Mouse (Mus musculus): ENCODE measurements at regions not wholly inside any gene's neighbourhood (a gene's known extent, or its start where the extent isn't known, plus 50 kb on each side); places are given as distances from the start of the nearest gene placed in this dataset.

GRCm38 (mm10) chr10:119019082-119019481 lies 149.1 kb upstream of the Dyrk2 start:
- no peak for DNase-seq (ENCODE audit: low read depth)

- no peak for DNase-seq (ENCODE audit: low read depth)
Observed at GRCm38 (mm10) chr10:119018490-119018889, 148.5 kb upstream of the Dyrk2 start.

- no peak for DNase-seq (ENCODE audit: low read depth)
Observed at GRCm38 (mm10) chr10:119016104-119016503, 146.1 kb upstream of the Dyrk2 start.

GRCm38 (mm10) chr10:119015311-119016055 lies 145.5 kb upstream of the Dyrk2 start:
- no peak for DNase-seq (ENCODE audit: low read depth)

- DNase-seq (ENCODE audit: low read depth), result no peak
Observed at GRCm38 (mm10) chr10:119014731-119015130, 144.7 kb upstream of the Dyrk2 start.

- DNase-seq (ENCODE audit: low read depth), result no peak
Observed at GRCm38 (mm10) chr10:119013758-119014157, 143.7 kb upstream of the Dyrk2 start.

- no peak for DNase-seq (ENCODE audit: low read depth)
Observed at GRCm38 (mm10) chr10:119011511-119011910, 141.5 kb upstream of the Dyrk2 start.

GRCm38 (mm10) chr10:119010884-119011283 lies 140.9 kb upstream of the Dyrk2 start:
- peak; percentile 74 for DNase-seq (ENCODE audit: low read depth)

- no peak for DNase-seq (ENCODE audit: low read depth)
Observed at GRCm38 (mm10) chr10:119006866-119007575, 137.0 kb upstream of the Dyrk2 start.

- DNase-seq (ENCODE audit: low read depth), result peak; percentile 77
Observed at GRCm38 (mm10) chr10:119005491-119005890, 135.5 kb upstream of the Dyrk2 start.

GRCm38 (mm10) chr10:119004426-119004825 lies 134.4 kb upstream of the Dyrk2 start:
- no peak for DNase-seq (ENCODE audit: low read depth)

GRCm38 (mm10) chr10:119003839-119004238 lies 133.8 kb upstream of the Dyrk2 start:
- no peak for DNase-seq (ENCODE audit: low read depth)

GRCm38 (mm10) chr10:119003042-119003441 lies 133.0 kb upstream of the Dyrk2 start:
- DNase-seq (ENCODE audit: low read depth), result no peak

- DNase-seq (ENCODE audit: low read depth), result peak; percentile 62
Observed at GRCm38 (mm10) chr10:119001895-119002294, 131.9 kb upstream of the Dyrk2 start.

GRCm38 (mm10) chr10:119001000-119001780 lies 131.2 kb upstream of the Dyrk2 start:
- peak; percentile 38 for DNase-seq (ENCODE audit: low read depth)

- no peak for DNase-seq (ENCODE audit: low read depth)
Observed at GRCm38 (mm10) chr10:118998966-118999365, 129.0 kb upstream of the Dyrk2 start.

GRCm38 (mm10) chr10:118997034-118997433 lies 127.0 kb upstream of the Dyrk2 start:
- DNase-seq (ENCODE audit: low read depth), result peak; percentile 42

- no peak for DNase-seq (ENCODE audit: low read depth)
Observed at GRCm38 (mm10) chr10:118993819-118994574, 124.0 kb upstream of the Dyrk2 start.

- DNase-seq (ENCODE audit: low read depth), result no peak
Observed at GRCm38 (mm10) chr10:118991213-118991612, 121.2 kb upstream of the Dyrk2 start.

- no peak for DNase-seq (ENCODE audit: low read depth)
Observed at GRCm38 (mm10) chr10:118990500-118990899, 120.5 kb upstream of the Dyrk2 start.

- DNase-seq (ENCODE audit: low read depth), result no peak
Observed at GRCm38 (mm10) chr10:118989812-118990211, 119.8 kb upstream of the Dyrk2 start.

GRCm38 (mm10) chr10:118988249-118988648 lies 118.2 kb upstream of the Dyrk2 start:
- DNase-seq (ENCODE audit: low read depth), result no peak
